Mouse (Mus musculus) limb, embryonic 12.5 days (tissue): ENCODE results near the gene Pzp. TPM values are rescaled to one million over a fixed set of nuclear protein-coding genes. Genes with fewer than 3 reads are reported as not detected.
A peak's percentile ranks its signal among the peaks of the same experiment; 100 is the strongest.

Source experiments
- ATAC-seq: fragments of 200-750 bp; cut with Nextera tagmentation; 2 replicates; pipeline ENCODE4 v1.8.0; 2017; ENCODE audit warnings: low read depth, moderate TSS enrichment; ENCODE audit not compliant: insufficient number of reproducible peaks, insufficient read depth, low FRiP score, low TSS enrichment
- H3K27ac ChIP-seq: fragments of 300-500 bp; sonication (generic); 2 replicates; pipeline ENCODE4 v1.5.1; 2016; ENCODE audit warnings: mild to moderate bottlenecking, moderate library complexity
- H3K27me3 ChIP-seq: fragments of 300-500 bp; sonication (generic); 2 replicates; pipeline ENCODE4 v1.6.1; 2016; ENCODE audit warnings: mild to moderate bottlenecking, moderate library complexity
- H3K36me3 ChIP-seq: fragments of 300-500 bp; sonication (generic); 2 replicates; pipeline ENCODE4 v1.6.1; 2016; ENCODE audit warnings: mild to moderate bottlenecking, moderate library complexity
- H3K4me1 ChIP-seq: fragments of 300-500 bp; sonication (generic); replicated peaks from 2 replicates; pipeline ENCODE4 v1.6.1; 2016
- H3K4me2 ChIP-seq: fragments of 300-500 bp; sonication (generic); 2 replicates; pipeline ENCODE4 v1.6.1; 2016; ENCODE audit warnings: mild to moderate bottlenecking, moderate library complexity
- H3K4me3 ChIP-seq: fragments of 300-500 bp; sonication (generic); replicated peaks from 2 replicates; pipeline ENCODE4 v1.5.1; 2016; ENCODE audit warnings: mild to moderate bottlenecking
- H3K9ac ChIP-seq: fragments of 300-500 bp; sonication (generic); replicated peaks from 2 replicates; pipeline ENCODE4 v1.6.1; 2016; ENCODE audit warnings: mild to moderate bottlenecking, moderate library complexity
- H3K9me3 ChIP-seq: fragments of 300-500 bp; sonication (generic); 2 replicates; pipeline ENCODE4 v1.6.1; 2016; ENCODE audit warnings: mild to moderate bottlenecking, moderate library complexity
- WGBS: fragments of 180-500 bp; shearing (Covaris S2); methylation state at CpG from one replicate; pipeline ENCODE4 v1.1.7; 2016; 5-methylcytosine and 5-hydroxymethylcytosine counted together
- polyA plus RNA-seq: library from polyadenylated mRNA; unstranded; fragments of >200 nt; fragmentation: Nextera tagmentation; extraction: Ambion mirVana; gene quantifications from 2 replicates; pipeline ENCODE4 v1.2.1, GENCODE M21; 2016

The Pzp gene
- polyA plus RNA-seq, 1 experiment from 2014 or later, result not detected

DNA sequence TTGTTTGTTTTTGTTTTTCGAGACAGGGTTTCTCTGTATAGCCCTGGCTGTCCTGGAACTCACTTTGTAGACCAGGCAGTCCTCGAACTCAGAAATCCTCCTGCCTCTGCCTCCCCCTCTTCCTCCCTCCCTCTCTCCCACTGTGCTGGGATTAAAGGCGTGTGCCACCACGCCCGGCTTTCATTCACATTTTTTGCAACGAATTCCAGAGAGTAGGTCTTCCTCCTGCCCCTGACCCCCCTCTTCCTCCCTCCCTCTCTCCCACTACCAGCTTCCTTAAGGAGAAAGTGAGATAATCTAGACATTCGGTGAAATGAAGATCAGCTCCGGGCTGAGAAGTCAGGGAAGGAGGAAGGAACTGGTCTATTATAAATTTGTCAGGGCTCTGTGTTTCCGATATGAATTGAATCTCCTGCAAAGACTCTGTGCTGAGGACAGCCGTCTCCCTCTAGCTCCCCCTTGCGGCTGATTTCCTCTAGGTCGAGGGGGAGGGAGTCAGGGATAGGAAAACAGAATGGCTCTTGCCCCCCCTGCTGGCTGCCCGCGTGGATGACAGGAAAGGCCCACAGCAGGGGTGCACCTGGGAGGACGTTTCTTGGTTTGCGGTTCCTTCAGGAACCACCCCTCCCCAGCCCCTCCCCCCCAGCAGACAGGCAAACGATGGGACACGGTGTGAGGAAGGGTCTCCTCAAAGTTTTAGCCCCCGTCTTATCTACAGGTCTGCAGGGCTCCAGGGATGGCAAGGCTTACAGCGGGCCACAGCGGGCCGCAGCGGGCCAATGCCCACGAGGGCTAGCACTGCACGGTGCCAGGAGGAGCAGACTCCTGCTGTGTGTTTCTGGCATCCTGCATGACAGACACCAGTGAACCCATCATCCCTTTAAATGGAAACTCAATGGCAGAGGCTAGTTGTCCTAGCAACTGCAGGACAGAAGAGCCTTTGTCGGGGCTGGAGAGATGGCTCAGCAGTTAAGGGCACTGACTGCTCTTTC is 46.8 kb downstream of the Pzp start:
- H3K9me3 ChIP-seq, result no peaks in the 10 kb centered on the region
- peak; percentile 65 for ATAC-seq
- WGBS, result 22% methylated on average over 26 of the region's 26 CpGs
- H3K36me3 ChIP-seq, result no peaks in the 10 kb centered on the region
- H3K27me3 ChIP-seq, result no peaks in the 10 kb centered on the region; the same call in 1 of the 2 replicates
- H3K27ac ChIP-seq, result no peak overlapping the region
- no peaks in the 10 kb centered on the region for H3K4me1 ChIP-seq
- 0 out of 2 replicates have a peak overlapping the region, but pooled peaks have one; percentile 2 for H3K4me3 ChIP-seq
- H3K4me2 ChIP-seq, result peak overlapping the region; percentile 39
- no peak overlapping the region for H3K9ac ChIP-seq

DNA sequence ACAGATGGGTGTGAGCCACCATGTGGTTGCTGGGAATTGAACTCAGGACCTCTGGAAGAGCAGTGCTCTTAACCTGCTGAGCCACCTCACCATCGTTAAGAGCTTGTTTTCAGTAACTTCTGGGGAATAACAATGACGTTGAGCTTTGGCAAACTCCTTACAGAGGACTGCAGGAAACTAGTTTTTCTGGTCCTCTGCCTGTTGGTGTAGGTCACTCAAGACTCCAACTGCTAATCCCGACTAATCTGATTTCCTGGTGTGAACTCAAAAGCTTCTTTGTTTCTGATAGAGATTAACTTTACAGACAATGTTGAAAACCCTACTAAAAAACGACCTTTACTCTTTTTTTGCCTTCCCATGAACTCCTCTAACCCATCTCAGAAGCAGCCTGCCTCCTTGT is 49.0 kb downstream of the Pzp start:
- no peak overlapping the region for H3K4me3 ChIP-seq
- no peak overlapping the region for H3K4me2 ChIP-seq
- H3K9ac ChIP-seq, result no peak overlapping the region
- ATAC-seq, result no peak
- H3K36me3 ChIP-seq, result no peaks in the 10 kb centered on the region
- H3K27ac ChIP-seq, result no peak overlapping the region
- H3K4me1 ChIP-seq, result no peaks in the 10 kb centered on the region
- WGBS, result 30% methylated on average over 4 of the region's 4 CpGs
- H3K9me3 ChIP-seq, result no peaks in the 10 kb centered on the region
- no peaks in the 10 kb centered on the region; the same call in 1 of the 2 replicates for H3K27me3 ChIP-seq

DNA sequence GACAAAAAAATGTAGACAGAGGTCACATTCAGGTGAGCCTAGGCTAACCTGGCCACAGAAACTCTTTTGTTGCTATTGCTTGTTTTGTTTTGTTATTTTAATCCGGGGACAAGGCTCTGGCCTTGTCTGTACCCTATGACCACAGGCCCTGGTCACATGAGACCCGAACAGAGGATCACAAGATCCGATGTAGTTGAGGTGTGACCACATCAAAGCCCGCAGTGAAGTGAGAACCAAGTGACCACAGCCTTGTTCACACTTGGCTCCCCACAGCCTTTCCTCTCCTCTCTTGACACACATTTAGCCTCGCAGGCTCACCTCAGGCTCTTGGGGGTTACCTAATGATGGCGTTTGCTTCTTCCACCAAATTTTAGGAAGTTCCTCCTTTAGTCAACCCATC is 52.4 kb downstream of the Pzp start:
- no peak for ATAC-seq
- Histone ChIP-seq H3K4me1 (no peaks in the 10 kb centered on the region), H3K4me2 (no peak overlapping the region), H3K9me3 (no peaks in the 10 kb centered on the region), H3K27ac (no peak overlapping the region), H3K27me3 (no peaks in the 10 kb centered on the region), H3K4me3 (no peak overlapping the region), H3K9ac (no peak overlapping the region), H3K36me3 (no peaks in the 10 kb centered on the region)
- WGBS, result 85% methylated on average over 6 of the region's 6 CpGs

DNA sequence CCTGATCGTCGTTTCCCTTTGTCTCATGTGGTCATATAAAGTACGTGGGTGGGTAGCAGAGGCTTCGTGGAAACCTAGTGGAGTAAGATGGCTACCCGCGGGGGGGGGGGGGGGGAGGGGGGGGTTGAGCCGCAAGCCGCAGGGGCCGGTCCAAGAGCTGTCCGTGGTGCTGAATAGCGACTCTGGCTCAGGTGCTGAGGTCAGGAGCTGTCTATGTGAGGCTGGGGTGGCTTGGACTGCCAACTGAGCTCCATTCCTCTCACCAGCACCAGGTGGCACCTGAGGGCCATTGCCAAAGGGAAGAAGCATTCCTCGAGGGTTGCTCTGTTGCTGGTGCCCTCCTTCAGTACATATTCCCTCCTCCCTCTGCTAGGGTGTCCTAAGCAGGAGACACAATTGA is 57.1 kb downstream of the Pzp start:
- Histone ChIP-seq H3K9me3 (no peaks in the 10 kb centered on the region), H3K4me1 (no peaks in the 10 kb centered on the region), H3K4me2 (peak overlapping the region; percentile 36), H3K9ac (no peak overlapping the region), H3K27ac (no peak overlapping the region), H3K4me3 (no peak overlapping the region), H3K27me3 (no peaks in the 10 kb centered on the region), H3K36me3 (no peaks in the 10 kb centered on the region)
- 9% methylated on average over 8 of the region's 12 CpGs for WGBS
- ATAC-seq, result peak; percentile 42; the same call in 1 of the 2 replicates

- no peaks in the 10 kb centered on the region for H3K9me3 ChIP-seq
- H3K27ac ChIP-seq, result no peak overlapping the region
- H3K27me3 ChIP-seq, result no peaks in the 10 kb centered on the region
- 52% methylated on average over 2 of the region's 2 CpGs for WGBS
- no peak overlapping the region for H3K9ac ChIP-seq
- no peaks in the 10 kb centered on the region for H3K36me3 ChIP-seq
- ATAC-seq, result no peak
- no peak overlapping the region for H3K4me3 ChIP-seq
- H3K4me1 ChIP-seq, result no peaks in the 10 kb centered on the region
- H3K4me2 ChIP-seq, result no peak overlapping the region
These were observed 59.2 kb downstream of the Pzp start for GRCm38 (mm10) chr6:128467298-128467697.

- no peak overlapping the region for H3K9ac ChIP-seq
- no peak for ATAC-seq
- no peaks in the 10 kb centered on the region for H3K36me3 ChIP-seq
- 82% methylated on average over 3 of the region's 3 CpGs for WGBS
- H3K4me1 ChIP-seq, result no peaks in the 10 kb centered on the region
- H3K4me2 ChIP-seq, result no peak overlapping the region
- H3K4me3 ChIP-seq, result no peak overlapping the region
- H3K27me3 ChIP-seq, result no peaks in the 10 kb centered on the region
- no peaks in the 10 kb centered on the region for H3K9me3 ChIP-seq
- H3K27ac ChIP-seq, result no peak overlapping the region
These were observed 60.0 kb downstream of the Pzp start for GRCm38 (mm10) chr6:128466563-128466962.

GRCm38 (mm10) chr6:128466043-128466442 is 60.5 kb downstream of the Pzp start:
- Histone ChIP-seq H3K4me2 (no peak overlapping the region), H3K9me3 (no peaks in the 10 kb centered on the region), H3K27ac (no peak overlapping the region), H3K4me3 (no peak overlapping the region), H3K27me3 (no peaks in the 10 kb centered on the region), H3K36me3 (no peaks in the 10 kb centered on the region), H3K9ac (no peak overlapping the region), H3K4me1 (no peaks in the 10 kb centered on the region)
- ATAC-seq, result no peak
- WGBS, result 75% methylated on average over 7 of the region's 7 CpGs

DNA sequence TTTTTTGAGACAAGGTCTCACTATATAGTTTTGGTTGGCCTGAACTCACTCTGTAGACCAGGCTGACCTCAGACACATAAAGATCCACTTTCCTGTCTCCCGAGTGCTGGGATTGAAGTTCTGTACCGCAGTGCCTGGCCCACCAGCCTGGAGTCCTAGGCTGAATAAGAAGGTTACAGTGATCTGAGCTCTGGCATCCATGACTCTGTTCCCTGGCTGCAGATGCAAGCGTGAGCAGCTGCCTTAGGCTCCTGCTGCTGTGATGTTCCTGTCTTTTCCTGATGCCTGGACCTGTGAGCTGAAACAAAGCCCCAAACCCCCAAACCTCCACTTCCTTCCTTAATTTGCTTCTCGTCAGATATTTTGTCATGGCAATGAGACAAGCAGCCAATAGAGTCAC is 61.5 kb downstream of the Pzp start:
- Histone ChIP-seq H3K9me3 (no peaks in the 10 kb centered on the region), H3K36me3 (no peaks in the 10 kb centered on the region), H3K4me3 (no peak overlapping the region), H3K9ac (no peak overlapping the region), H3K27me3 (no peaks in the 10 kb centered on the region), H3K27ac (no peak overlapping the region), H3K4me2 (no peak overlapping the region), H3K4me1 (no peaks in the 10 kb centered on the region)
- ATAC-seq, result no peak
- 80% methylated on average over 4 of the region's 4 CpGs for WGBS

GRCm38 (mm10) chr6:128461606-128462005 is 64.9 kb downstream of the Pzp start:
- no peaks in the 10 kb centered on the region for H3K27me3 ChIP-seq
- ATAC-seq, result no peak
- no peaks in the 10 kb centered on the region for H3K4me1 ChIP-seq
- H3K9ac ChIP-seq, result no peak overlapping the region
- no peak overlapping the region for H3K27ac ChIP-seq
- H3K9me3 ChIP-seq, result no peaks in the 10 kb centered on the region
- no peak overlapping the region for H3K4me2 ChIP-seq
- H3K36me3 ChIP-seq, result no peaks in the 10 kb centered on the region
- no peak overlapping the region for H3K4me3 ChIP-seq

GRCm38 (mm10) chr6:128460729-128461503 is 65.6 kb downstream of the Pzp start:
- Histone ChIP-seq H3K4me3 (no peak overlapping the region), H3K9ac (no peak overlapping the region), H3K4me1 (no peaks in the 10 kb centered on the region), H3K27me3 (no peaks in the 10 kb centered on the region), H3K36me3 (no peaks in the 10 kb centered on the region), H3K4me2 (no peak overlapping the region), H3K9me3 (no peaks in the 10 kb centered on the region), H3K27ac (no peak overlapping the region)
- 77% methylated on average over 14 of the region's 14 CpGs for WGBS
- ATAC-seq, result no peak

- no peaks in the 10 kb centered on the region for H3K9me3 ChIP-seq
- no peak overlapping the region for H3K4me3 ChIP-seq
- H3K27ac ChIP-seq, result no peak overlapping the region
- H3K9ac ChIP-seq, result no peak overlapping the region
- H3K36me3 ChIP-seq, result no peaks in the 10 kb centered on the region
- H3K27me3 ChIP-seq, result no peaks in the 10 kb centered on the region
- ATAC-seq, result no peak
- WGBS, result 31% methylated on average over 2 of the region's 2 CpGs
- no peak overlapping the region for H3K4me2 ChIP-seq
- no peaks in the 10 kb centered on the region for H3K4me1 ChIP-seq
These were observed 66.2 kb downstream of the Pzp start for GRCm38 (mm10) chr6:128460321-128460720.
